Comparison of ENCODE assay signal across 8 mouse cellular contexts in the genomic region with DNA sequence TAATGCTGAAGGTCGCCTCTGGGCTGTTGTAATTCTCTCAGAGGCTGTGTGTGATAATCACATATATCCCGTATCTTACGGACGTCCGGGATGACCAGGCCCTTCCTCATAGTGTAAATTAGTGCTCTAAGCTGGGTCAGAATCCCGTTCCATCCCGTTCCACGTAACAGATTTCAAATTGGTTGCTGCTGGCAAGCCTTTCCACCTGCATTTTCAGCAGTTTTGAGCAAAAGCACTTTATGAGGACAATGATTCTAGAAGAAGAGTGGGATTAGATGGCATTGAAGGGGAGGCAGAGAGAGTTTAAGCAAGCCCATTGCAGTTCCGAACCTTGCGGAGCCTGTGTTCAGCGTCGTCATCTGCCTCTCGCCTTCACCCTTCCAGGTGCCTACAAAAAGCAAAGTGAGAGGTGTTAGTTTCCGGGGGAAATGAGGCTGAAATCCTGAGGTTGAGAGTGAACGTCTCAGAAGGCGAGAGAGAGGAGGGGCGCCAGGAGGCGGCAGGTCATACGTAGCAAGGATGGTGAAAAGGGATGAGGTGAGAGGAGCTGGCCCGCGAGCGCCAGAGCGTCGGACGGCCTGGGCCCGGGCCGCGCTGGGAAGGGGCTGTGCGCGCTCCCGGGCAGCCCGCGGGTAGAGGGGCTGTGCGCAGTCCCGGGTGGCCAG. TPM values are rescaled to one million over a fixed set of nuclear protein-coding genes. Genes with fewer than 3 reads are reported as not detected.
DNase-seq lines count a peak whose midpoint lies in the region; ATAC-seq and TF ChIP-seq lines count a peak whose summit lies in the region.

No protein-coding gene starts in this region.

- no peak for TF ChIP-seq CTCF in cortical plate, adult 2 months (IDR thresholded peaks at IDR 0.05; ENCODE audit: extremely low read depth, insufficient read depth, low read length)

- peak; percentile 86 for ATAC-seq in kidney, embryonic 15.5 days (replicated peaks; ENCODE audit: low FRiP score)

- no peaks in the 10 kb centered on the region for H3K9me3 ChIP-seq in kidney, embryonic 15.5 days (replicated peaks)
- no peaks in the 10 kb centered on the region for H3K9me3 ChIP-seq in hindbrain, embryonic 10.5 days
- H3K9me3 ChIP-seq in megakaryocyte, embryonic 14.5 days = no peaks in the 10 kb centered on the region

- H3K27me3 ChIP-seq in kidney, embryonic 15.5 days = no peaks in the 10 kb centered on the region
- no peaks in the 10 kb centered on the region for H3K27me3 ChIP-seq in hindbrain, embryonic 10.5 days (ENCODE audit: insufficient read depth, poor library complexity, severe bottlenecking)
- H3K27me3 ChIP-seq in megakaryocyte, embryonic 14.5 days (replicated peaks) = peaks cover 2% of the 10 kb centered on the region

- TF ChIP-seq POLR2A in cortical plate, adult 2 months (IDR thresholded peaks at IDR 0.05; ENCODE audit: extremely low read depth, insufficient read depth, low read length) = no peak

- H3K4me1 ChIP-seq in kidney, embryonic 15.5 days = peaks cover 16% of the 10 kb centered on the region
- no peaks in the 10 kb centered on the region for H3K4me1 ChIP-seq in cortical plate, adult 2 months (ENCODE audit: control insufficient read depth, insufficient read depth, low read length)
- H3K4me1 ChIP-seq in hindbrain, embryonic 10.5 days (replicated peaks) = peaks cover 19% of the 10 kb centered on the region
- H3K4me1 ChIP-seq in megakaryocyte, embryonic 14.5 days = peaks cover 28% of the 10 kb centered on the region

- DNase-seq in kidney, adult 18-20 months = no peak
- peak; percentile 51 to 59 for DNase-seq in CD8-positive naive resting alpha-beta T cell, adult 2 months (ENCODE audit: low read depth in 2 of 2, low spot score in 2 of 2)
- no peak for DNase-seq in hindbrain, embryonic 10.5 days (ENCODE audit: low spot score)
- peak; percentile 68 for DNase-seq in thymus, postnatal 14 days
- DNase-seq in spleen, postnatal 14 days (ENCODE audit: low spot score in 2 of 2) = no peak

- H3K9ac ChIP-seq in kidney, embryonic 15.5 days = peak overlapping the region; percentile 87

- WGBS in kidney, embryonic 15.5 days = 1% methylated on average over 33 of the region's 35 CpGs
- 3% methylated on average over 35 of the region's 35 CpGs for WGBS in hindbrain, embryonic 10.5 days

- peaks cover 20% of the 10 kb centered on the region for H3K36me3 ChIP-seq in kidney, embryonic 15.5 days
- peaks cover 9% of the 10 kb centered on the region for H3K36me3 ChIP-seq in hindbrain, embryonic 10.5 days
- peaks cover 4% of the 10 kb centered on the region for H3K36me3 ChIP-seq in megakaryocyte, embryonic 14.5 days (replicated peaks; ENCODE audit: low read length)

- peak overlapping the region; percentile 81 for H3K4me3 ChIP-seq in kidney, embryonic 15.5 days (replicated peaks)
- H3K4me3 ChIP-seq in cortical plate, adult 2 months (ENCODE audit: insufficient read depth, low read length) = peak overlapping the region; percentile 58
- H3K4me3 ChIP-seq in hindbrain, embryonic 10.5 days = peak overlapping the region; percentile 62
- H3K4me3 ChIP-seq in megakaryocyte, embryonic 14.5 days (replicated peaks) = peak overlapping the region; percentile 96

- H3K4me2 ChIP-seq in kidney, embryonic 15.5 days = peak overlapping the region; percentile 81

- H3K27ac ChIP-seq in kidney, embryonic 15.5 days = peak overlapping the region; percentile 92
- H3K27ac ChIP-seq in cortical plate, adult 2 months (ENCODE audit: insufficient read depth, low read length) = no peak overlapping the region; the same call in 1 of the 2 replicates
- H3K27ac ChIP-seq in hindbrain, embryonic 10.5 days = peak overlapping the region; percentile 92

RNA-seq across cellular contexts. Expression of a gene that starts 0.5 kb away (rescaled TPM):
- 16.8 and 25.7 TPM in 2 replicates for polyA plus RNA-seq in kidney, embryonic 15.5 days (2015; fragmentation: Nextera tagmentation; extraction: Ambion mirVana)
- 41.4 and 44.5 TPM in 2 replicates for polyA plus RNA-seq in cortical plate, adult 2 months (2012; rRNA removed)
- 13.2 and 18.0 TPM in 2 replicates for polyA plus RNA-seq in hindbrain, embryonic 10.5 days (2016; fragmentation: Nextera tagmentation; extraction: Ambion mirVana)
- polyA plus RNA-seq in megakaryocyte, embryonic 14.5 days (2012; ENCODE audit: insufficient read depth, low replicate concordance) = 4.1 TPM in 1 of 2 replicates, not detected in the other

RNA-seq across cellular contexts. Expression of a gene that starts 35.8 kb away (rescaled TPM):
- polyA plus RNA-seq in kidney, embryonic 15.5 days (2015; fragmentation: Nextera tagmentation; extraction: Ambion mirVana) = 56.9 and 67.7 TPM in 2 replicates
- 50.8 and 58.4 TPM in 2 replicates for polyA plus RNA-seq in cortical plate, adult 2 months (2012; rRNA removed)
- polyA plus RNA-seq in hindbrain, embryonic 10.5 days (2016; fragmentation: Nextera tagmentation; extraction: Ambion mirVana) = 51.3 and 73.4 TPM in 2 replicates
- polyA plus RNA-seq in megakaryocyte, embryonic 14.5 days (2012; ENCODE audit: insufficient read depth, low replicate concordance) = 2.5 TPM in 1 of 2 replicates, not detected in the other

RNA-seq across cellular contexts. Expression of a gene that starts 36.3 kb away (rescaled TPM):
- polyA plus RNA-seq in kidney, embryonic 15.5 days (2015; fragmentation: Nextera tagmentation; extraction: Ambion mirVana) = 49.8 and 54.1 TPM in 2 replicates
- 38.7 and 40.5 TPM in 2 replicates for polyA plus RNA-seq in cortical plate, adult 2 months (2012; rRNA removed)
- 27.9 and 43.4 TPM in 2 replicates for polyA plus RNA-seq in hindbrain, embryonic 10.5 days (2016; fragmentation: Nextera tagmentation; extraction: Ambion mirVana)
- polyA plus RNA-seq in megakaryocyte, embryonic 14.5 days (2012; ENCODE audit: insufficient read depth, low replicate concordance) = 8.1 TPM in 1 of 2 replicates, not detected in the other

RNA-seq across cellular contexts. Expression of a gene that starts 55.5 kb away (rescaled TPM):
- 79.7 and 86.7 TPM in 2 replicates for polyA plus RNA-seq in kidney, embryonic 15.5 days (2015; fragmentation: Nextera tagmentation; extraction: Ambion mirVana)
- polyA plus RNA-seq in cortical plate, adult 2 months (2012; rRNA removed) = 39.8 and 41.4 TPM in 2 replicates
- polyA plus RNA-seq in hindbrain, embryonic 10.5 days (2016; fragmentation: Nextera tagmentation; extraction: Ambion mirVana) = 71.1 and 85.6 TPM in 2 replicates
- 14.8 and 27.4 TPM in 2 replicates for polyA plus RNA-seq in megakaryocyte, embryonic 14.5 days (2012; ENCODE audit: insufficient read depth, low replicate concordance)

Comparison
In these comparisons a context has a peak if more than half of its experiments do, and no peak if none do; other contexts are left out.
1. DNase-seq: peak in CD8-positive naive resting alpha-beta T cell, adult 2 months (2 of 2) and thymus, postnatal 14 days (single experiment); none in kidney, adult 18-20 months (single experiment), hindbrain, embryonic 10.5 days (single experiment) and spleen, postnatal 14 days (0 of 2).
2. Peak in every context shown above with its lines, with median percentiles within 50 percentile points of each other: H3K4me3 ChIP-seq.